Mouse (Mus musculus) liver, adult 2 months (tissue): Measurements from ENCODE around the gene Ubxn2a. TPM values are rescaled to one million over a fixed set of nuclear protein-coding genes. Genes with fewer than 3 reads are reported as not detected.

Experiments
- DNase-seq: peaks from one replicate; pipeline ENCODE4 v3.0.0-alpha.2; 2011; ENCODE audit warnings: low read depth, low spot score; ENCODE audit errors: extremely low read depth
- H3K27ac ChIP-seq: fragments of 200-500 bp; replicated peaks from 2 replicates; pipeline ENCODE4 v1.5.1; 2012; ENCODE audit warnings: low read depth, mild to moderate bottlenecking, control low read depth, inconsistent platforms, low read length; ENCODE audit not compliant: insufficient read depth
- H3K27me3 ChIP-seq: fragments of 200-500 bp; 2 replicates; pipeline ENCODE4 v1.6.1; 2012; ENCODE audit warnings: mild to moderate bottlenecking, moderate library complexity, low read length, inconsistent platforms; ENCODE audit not compliant: control insufficient read depth, insufficient read depth
- H3K36me3 ChIP-seq: fragments of 200-500 bp; 2 replicates; pipeline ENCODE4 v1.6.1; 2012; ENCODE audit warnings: low read length, inconsistent platforms; ENCODE audit not compliant: control insufficient read depth, insufficient read depth
- H3K4me1 ChIP-seq: fragments of 200-500 bp; 2 replicates; pipeline ENCODE4 v1.6.1; 2011; ENCODE audit warnings: low read length; ENCODE audit not compliant: control insufficient read depth, insufficient read depth
- H3K4me3 ChIP-seq: fragments of 200-500 bp; 2 replicates; pipeline ENCODE4 v1.5.1; 2011; ENCODE audit warnings: low read depth, mild to moderate bottlenecking, control low read depth, low read length, moderate library complexity; ENCODE audit not compliant: insufficient read depth
- H3K79me2 ChIP-seq: fragments of 200-500 bp; 2 replicates; pipeline ENCODE4 v1.6.1; 2012; ENCODE audit warnings: inconsistent platforms, mild to moderate bottlenecking, low read length, moderate library complexity; ENCODE audit not compliant: control insufficient read depth, insufficient read depth
- H3K9ac ChIP-seq: fragments of 200-500 bp; 2 replicates; pipeline ENCODE4 v1.6.1; 2012; ENCODE audit warnings: low read depth, mild to moderate bottlenecking, control low read depth, inconsistent platforms, low read length
- CTCF ChIP-seq: fragments of 200-500 bp; IDR thresholded peaks from 2 replicates; pipeline ENCODE4 v1.5.1; 2011; ENCODE audit warnings: low read depth, low read length, control low read depth
- POLR2A ChIP-seq: fragments of 200-500 bp; IDR thresholded peaks from 2 replicates; pipeline ENCODE4 v1.6.1; 2011; ENCODE audit warnings: low read length, control low read depth; ENCODE audit not compliant: insufficient read depth; ENCODE audit errors: extremely low read depth
- WGBS: fragments of 180-500 bp; shearing (Covaris S2); methylation state at CpG from one replicate; pipeline ENCODE4 v1.1.7; 2018; 5-methylcytosine and 5-hydroxymethylcytosine counted together
- polyA plus RNA-seq: library from polyadenylated mRNA; depleted of rRNA; stranded (reverse); fragments of >200 nt; gene quantifications from 2 replicates; pipeline ENCODE4 v1.2.3, GENCODE M21; 2012; rRNA removed
- total RNA-seq: library from RNA; depleted of rRNA; stranded (reverse); fragments of >200 nt; gene quantifications from 2 replicates; pipeline ENCODE4 v1.2.3, GENCODE M21; 2014; rRNA removed

Gene Ubxn2a
- 15.6 and 18.7 TPM in 2 replicates for total RNA-seq
- 3.2 and 3.4 TPM in 2 replicates for polyA plus RNA-seq

GRCm38 (mm10) chr12:4906951-4907906 lies at the start of gene Ubxn2a:
Ubxn2a (minus strand) TSS chr12:4907705.
- H3K79me2 ChIP-seq = no peaks in the 10 kb centered on the region; the same call in 1 of the 2 replicates
- H3K27me3 ChIP-seq = no peaks in the 10 kb centered on the region
- TF ChIP-seq POLR2A = peak; percentile 67
- peak; percentile 35; the same call in 1 of the 2 replicates for TF ChIP-seq CTCF
- H3K27ac ChIP-seq = peak within 1 kb of the TSS; percentile 98
- peak; percentile 72 for DNase-seq
- H3K4me3 ChIP-seq = peak within 1 kb of the TSS; percentile 96
- peak within 1 kb of the TSS; percentile 99 for H3K9ac ChIP-seq
- H3K4me1 ChIP-seq = no peaks in the 10 kb centered on the region
- WGBS = under 1% methylated on average over 125 of the region's 125 CpGs
- 0 out of 2 replicates have a peak, but pooled peaks cover 1% of the 10 kb centered on the region for H3K36me3 ChIP-seq

- no peaks in the 10 kb centered on the region for H3K27me3 ChIP-seq
- H3K4me3 ChIP-seq = no peak overlapping the region
- no peak overlapping the region for H3K27ac ChIP-seq
- no peak overlapping the region for H3K9ac ChIP-seq
- H3K36me3 ChIP-seq = peaks cover 46% of the 10 kb centered on the region
- 80% methylated on average over 4 of the region's 4 CpGs for WGBS
- H3K79me2 ChIP-seq = no peaks in the 10 kb centered on the region
- no peak for TF ChIP-seq POLR2A
- no peak for TF ChIP-seq CTCF
- no peaks in the 10 kb centered on the region for H3K4me1 ChIP-seq
- DNase-seq = no peak
Measured at GRCm38 (mm10) chr12:4953156-4953555, 45.7 kb upstream of the Ubxn2a start.

GRCm38 (mm10) chr12:4952272-4952671 lies 44.8 kb upstream of the Ubxn2a start:
- no peak overlapping the region for H3K4me3 ChIP-seq
- no peak overlapping the region for H3K9ac ChIP-seq
- no peak for DNase-seq
- no peaks in the 10 kb centered on the region for H3K4me1 ChIP-seq
- 96% methylated on average over 1 of the region's 1 CpGs for WGBS
- TF ChIP-seq POLR2A (no peak), CTCF (no peak)
- no peaks in the 10 kb centered on the region for H3K27me3 ChIP-seq
- H3K27ac ChIP-seq = no peak overlapping the region
- peaks cover 46% of the 10 kb centered on the region for H3K36me3 ChIP-seq
- no peaks in the 10 kb centered on the region for H3K79me2 ChIP-seq

GRCm38 (mm10) chr12:4930820-4931548 lies 23.5 kb upstream of the Ubxn2a start:
- Histone ChIP-seq H3K9ac (no peak overlapping the region), H3K27ac (no peak overlapping the region), H3K36me3 (no peaks in the 10 kb centered on the region), H3K79me2 (peaks cover 16% of the 10 kb centered on the region; the same call in 1 of the 2 replicates), H3K4me3 (no peak overlapping the region), H3K4me1 (peaks cover 12% of the 10 kb centered on the region), H3K27me3 (no peaks in the 10 kb centered on the region)
- no peak for TF ChIP-seq CTCF
- peak; percentile 66 for DNase-seq
- WGBS = 90% methylated on average over 3 of the region's 3 CpGs

GRCm38 (mm10) chr12:4928197-4928596 lies 20.7 kb upstream of the Ubxn2a start:
- no peak overlapping the region for H3K9ac ChIP-seq
- TF ChIP-seq POLR2A (no peak), CTCF (no peak)
- 28% methylated on average over 2 of the region's 2 CpGs for WGBS

More at GRCm38 (mm10) chr12:4928197-4928596, 20.7 kb upstream of the Ubxn2a start:
- Histone ChIP-seq H3K4me1 (peaks cover 21% of the 10 kb centered on the region), H3K27ac (no peak overlapping the region), H3K36me3 (no peaks in the 10 kb centered on the region), H3K4me3 (no peak overlapping the region), H3K27me3 (no peaks in the 10 kb centered on the region), H3K79me2 (peaks cover 19% of the 10 kb centered on the region; the same call in 1 of the 2 replicates)
- no peak for DNase-seq
